Mouse (Mus musculus) heart, embryonic 16.5 days (tissue): ENCODE data around the gene Strn3. TPM values are rescaled to one million over a fixed set of nuclear protein-coding genes. Genes with fewer than 3 reads are reported as not detected.
"Not testable (repeated sequence)": the region's sequence is repeated elsewhere in the genome, so short reads cannot be mapped to it uniquely, and the experiment has no call there.

Experiments
- ATAC-seq: fragments of 200-750 bp; cut with Nextera tagmentation; replicated peaks from 2 replicates; pipeline ENCODE4 v1.8.0; 2017; ENCODE audit warnings: moderate number of reproducible peaks; ENCODE audit not compliant: insufficient read depth, low FRiP score; ENCODE audit errors: extremely low read depth
- H3K27ac ChIP-seq: fragments of 300-500 bp; sonication (generic); 2 replicates; pipeline ENCODE4 v1.5.1; 2014; ENCODE audit warnings: mild to moderate bottlenecking, low read length, control low read depth, moderate library complexity
- H3K27me3 ChIP-seq: fragments of 300-500 bp; sonication (generic); 2 replicates; pipeline ENCODE4 v1.6.1; 2014; ENCODE audit warnings: low read length, mixed read lengths; ENCODE audit not compliant: control insufficient read depth, insufficient read depth
- H3K36me3 ChIP-seq: fragments of 300-500 bp; sonication (generic); 2 replicates; pipeline ENCODE4 v1.6.1; 2014; ENCODE audit not compliant: control insufficient read depth, insufficient read depth
- H3K4me1 ChIP-seq: fragments of 300-500 bp; sonication (generic); 2 replicates; pipeline ENCODE4 v1.6.1; 2014; ENCODE audit warnings: low read length, mixed read lengths; ENCODE audit not compliant: control insufficient read depth, insufficient read depth
- H3K4me2 ChIP-seq: fragments of 300-500 bp; sonication (generic); 2 replicates; pipeline ENCODE4 v1.6.1; 2014; ENCODE audit warnings: low read depth, mild to moderate bottlenecking, control low read depth, low read length
- H3K4me3 ChIP-seq: fragments of 300-500 bp; sonication (generic); 2 replicates; pipeline ENCODE4 v1.5.1; 2014; ENCODE audit warnings: mild to moderate bottlenecking, control low read depth, low read length
- H3K9ac ChIP-seq: fragments of 300-500 bp; sonication (generic); 2 replicates; pipeline ENCODE4 v1.6.1; 2014; ENCODE audit warnings: low read length, control low read depth
- H3K9me3 ChIP-seq: fragments of 300-500 bp; sonication (generic); replicated peaks from 2 replicates; pipeline ENCODE4 v1.6.1; 2016; ENCODE audit warnings: low read length; ENCODE audit not compliant: control insufficient read depth
- WGBS: fragments of 180-500 bp; shearing (Covaris S2); extraction: QIAGEN DNeasy Blood & Tissue Kit; methylation state at CpG from one replicate; pipeline ENCODE4 v1.1.7; 2014; 5-methylcytosine and 5-hydroxymethylcytosine counted together
- polyA plus RNA-seq: library from polyadenylated mRNA; unstranded; fragments of >200 nt; fragmentation: Nextera tagmentation; extraction: Ambion mirVana; gene quantifications from 2 replicates; pipeline ENCODE4 v1.2.1, GENCODE M21; 2015

The Strn3 gene
- polyA plus RNA-seq, 1 experiment from 2014 or later: 37.2 TPM

DNA sequence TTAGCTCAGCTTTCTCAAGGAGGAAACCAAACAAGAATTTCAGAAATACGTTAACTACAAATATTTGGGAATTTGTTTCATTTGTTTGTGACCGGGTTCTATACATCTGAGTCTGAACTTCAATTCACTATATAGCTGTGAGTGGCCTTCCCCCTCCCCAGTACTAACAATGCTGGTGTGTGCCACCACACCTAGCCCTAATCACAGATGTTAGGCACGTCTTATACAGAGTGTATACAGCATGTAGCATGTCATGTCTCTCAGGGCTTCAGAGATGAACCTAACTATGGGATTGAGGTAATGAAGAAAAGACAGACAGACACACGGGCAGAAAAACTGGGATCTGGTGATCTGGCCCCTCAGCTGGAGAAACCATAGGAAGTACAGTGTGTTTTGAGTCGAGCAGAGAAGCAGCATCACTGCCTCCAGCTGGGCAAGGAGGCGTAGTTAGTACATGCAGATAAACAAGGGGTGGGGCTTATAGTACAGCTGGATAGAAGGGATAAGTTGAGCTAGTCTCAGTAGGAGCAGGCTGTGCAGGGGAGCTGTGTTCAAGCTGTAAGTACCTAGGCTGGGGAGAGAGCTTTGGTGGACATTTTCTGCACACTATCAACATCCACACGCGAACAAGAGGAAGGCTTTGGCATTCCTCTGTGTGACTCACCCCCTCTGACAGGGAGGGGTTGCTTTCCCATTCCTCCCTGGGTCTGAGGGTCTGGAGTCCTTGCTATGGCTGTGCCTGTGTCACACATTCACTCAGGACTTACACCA lies 8.1 kb upstream of the Strn3 start:
- H3K36me3 ChIP-seq: no peaks in the 10 kb centered on the region
- H3K4me1 ChIP-seq: peaks cover 11% of the 10 kb centered on the region
- H3K4me3 ChIP-seq: no peak overlapping the region
- 39% methylated on average over 8 of the region's 8 CpGs for WGBS
- H3K4me2 ChIP-seq: peak overlapping the region; percentile 21; the same call in 1 of the 2 replicates
- ATAC-seq: peak; percentile 43; the same call in 1 of the 2 replicates
- H3K27ac ChIP-seq: 0 out of 2 replicates have a peak overlapping the region, but pooled peaks have one; percentile 41
- no peak overlapping the region for H3K9ac ChIP-seq
- peaks cover 5% of the 10 kb centered on the region for H3K9me3 ChIP-seq
- H3K27me3 ChIP-seq: no peaks in the 10 kb centered on the region

DNA sequence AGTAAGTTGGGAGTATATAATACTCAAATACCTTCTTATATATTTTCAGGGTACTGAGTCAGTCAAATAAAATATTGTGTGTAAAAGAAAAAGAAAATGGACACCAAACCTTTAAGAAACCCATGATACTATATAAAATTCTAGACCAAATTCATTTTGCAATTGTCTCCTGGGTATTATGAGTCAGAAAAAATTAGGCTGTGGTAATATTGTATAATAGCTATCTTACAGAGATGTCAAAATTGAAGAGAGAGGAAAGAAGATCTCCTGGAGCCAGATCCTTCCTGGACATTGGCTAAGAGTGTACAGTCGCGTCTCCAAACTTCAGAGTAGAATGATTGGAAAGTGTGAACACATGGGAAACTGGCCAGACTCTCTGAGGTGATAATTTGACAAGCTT lies 4.5 kb upstream of the Strn3 start:
- Histone ChIP-seq H3K36me3 (no peaks in the 10 kb centered on the region), H3K4me1 (peaks cover 24% of the 10 kb centered on the region), H3K27ac (no peak overlapping the region), H3K27me3 (no peaks in the 10 kb centered on the region), H3K9ac (no peak overlapping the region), H3K4me2 (no peak overlapping the region), H3K9me3 (peaks cover 2% of the 10 kb centered on the region; the same call in 1 of the 2 replicates), H3K4me3 (no peak overlapping the region)
- no peak for ATAC-seq
- WGBS: 43% methylated on average over 2 of the region's 2 CpGs

DNA sequence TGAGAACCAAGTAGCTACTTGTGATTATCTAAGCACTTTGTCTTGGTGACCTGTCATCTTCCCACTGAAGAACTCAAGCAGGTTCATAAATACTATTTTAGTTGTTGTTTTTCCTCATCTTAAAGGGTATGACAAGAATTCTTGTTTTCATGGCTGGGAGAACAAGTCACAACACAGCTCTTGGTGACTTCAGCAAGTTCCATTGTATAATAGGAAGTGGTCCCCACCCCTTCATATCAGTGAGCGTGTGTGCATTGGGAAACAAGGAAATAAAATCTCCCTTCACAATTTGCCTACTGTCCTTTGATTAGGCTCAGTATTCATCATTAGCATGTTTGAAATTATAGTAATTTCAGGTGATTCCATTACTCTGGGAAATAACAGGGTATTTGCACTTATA lies 3.3 kb upstream of the Strn3 start:
- Histone ChIP-seq H3K4me3 (no peak overlapping the region), H3K4me2 (no peak overlapping the region), H3K9ac (no peak overlapping the region), H3K27me3 (no peaks in the 10 kb centered on the region), H3K9me3 (peaks cover 2% of the 10 kb centered on the region; the same call in 1 of the 2 replicates), H3K36me3 (no peaks in the 10 kb centered on the region), H3K27ac (peak overlapping the region; percentile 51; the same call in 1 of the 2 replicates), H3K4me1 (peaks cover 21% of the 10 kb centered on the region)
- ATAC-seq: no peak
- WGBS: 70% methylated on average over 1 of the region's 1 CpGs

DNA sequence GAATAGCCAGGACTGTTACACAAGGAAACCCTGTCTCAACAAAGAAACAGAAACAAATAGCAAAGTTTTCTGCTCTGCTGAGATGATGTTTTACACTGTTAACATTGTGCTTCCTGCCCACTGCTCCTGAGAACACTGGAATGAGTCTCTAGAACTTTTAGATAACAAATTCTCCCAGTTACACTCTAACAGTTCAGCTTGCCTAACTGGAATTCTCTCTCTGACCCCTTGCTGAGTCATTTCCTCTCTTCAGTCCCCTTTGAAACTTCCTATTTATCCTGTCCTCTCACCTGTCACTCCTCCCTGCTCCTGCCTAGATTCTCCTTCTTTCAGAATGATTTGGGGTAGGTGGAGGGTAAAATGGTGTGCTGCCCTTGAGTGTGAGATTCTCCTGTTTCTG lies 2.4 kb upstream of the Strn3 start:
- H3K4me3 ChIP-seq: no peak overlapping the region
- H3K4me1 ChIP-seq: peaks cover 21% of the 10 kb centered on the region
- H3K27ac ChIP-seq: peak overlapping the region; percentile 46
- peaks cover 1% of the 10 kb centered on the region; the same call in 1 of the 2 replicates for H3K9me3 ChIP-seq
- no peak overlapping the region for H3K4me2 ChIP-seq
- H3K27me3 ChIP-seq: no peaks in the 10 kb centered on the region
- H3K9ac ChIP-seq: no peak overlapping the region
- no peaks in the 10 kb centered on the region for H3K36me3 ChIP-seq
- no peak for ATAC-seq

DNA sequence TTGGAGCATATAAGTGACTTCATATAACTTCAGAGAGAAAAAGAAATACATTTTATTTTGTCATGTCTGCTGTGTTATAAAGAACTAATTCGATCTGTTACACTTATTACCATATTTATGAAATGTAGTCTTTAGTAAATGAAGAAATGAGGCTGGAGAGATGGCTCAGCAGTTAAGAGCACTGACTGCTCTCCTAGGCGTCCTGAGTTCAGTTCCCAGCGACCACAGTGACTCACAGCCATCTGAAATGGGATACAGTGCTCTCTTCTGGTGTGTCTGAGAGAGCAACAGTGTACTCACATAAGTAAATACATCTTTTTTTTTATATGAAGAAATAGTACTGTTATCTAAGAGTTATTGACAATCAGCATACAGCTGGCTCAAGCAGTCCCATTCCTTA lies 1.7 kb upstream of the Strn3 start:
- no peaks in the 10 kb centered on the region for H3K36me3 ChIP-seq
- H3K9ac ChIP-seq: no peak overlapping the region

DNA sequence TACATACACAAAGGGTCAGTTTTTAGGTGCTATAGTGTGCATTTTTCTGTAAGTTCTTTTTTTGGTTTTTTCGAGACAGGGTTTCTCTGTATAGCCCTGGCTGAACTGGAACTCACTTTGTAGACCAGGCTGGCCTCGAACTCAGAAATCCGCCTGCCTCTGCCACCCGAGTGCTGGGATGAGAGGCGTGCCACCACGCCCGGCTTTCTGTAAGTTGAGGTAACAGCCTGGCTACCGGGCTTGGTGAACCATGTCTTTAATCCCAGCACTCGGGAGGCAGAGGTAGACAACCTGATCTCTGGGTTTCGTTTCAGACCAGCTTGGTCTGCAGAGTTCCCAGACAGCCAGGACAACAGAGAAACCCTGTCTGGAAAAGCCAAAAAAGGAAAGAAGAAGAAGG lies 1.2 kb upstream of the Strn3 start:
- Histone ChIP-seq H3K4me3 (0 out of 2 replicates have a peak overlapping the region, but pooled peaks have one; percentile 12), H3K4me2 (peak overlapping the region; percentile 50), H3K27ac (peak overlapping the region; percentile 42; the same call in 1 of the 2 replicates), H3K4me1 (peaks cover 25% of the 10 kb centered on the region)
- not testable (repeated sequence) for H3K9ac ChIP-seq, H3K27me3 ChIP-seq, ATAC-seq, H3K36me3 ChIP-seq, H3K9me3 ChIP-seq
- 71% methylated on average over 10 of the region's 10 CpGs for WGBS

More for the DNA sequence above, 1.7 kb upstream of the Strn3 start:
- no peak overlapping the region for H3K4me3 ChIP-seq
- no peak for ATAC-seq
- no peaks in the 10 kb centered on the region for H3K27me3 ChIP-seq
- H3K4me1 ChIP-seq: peaks cover 25% of the 10 kb centered on the region
- 77% methylated on average over 3 of the region's 3 CpGs for WGBS
- no peak overlapping the region for H3K4me2 ChIP-seq
- no peaks in the 10 kb centered on the region for H3K9me3 ChIP-seq
- peak overlapping the region; percentile 35; the same call in 1 of the 2 replicates for H3K27ac ChIP-seq

DNA sequence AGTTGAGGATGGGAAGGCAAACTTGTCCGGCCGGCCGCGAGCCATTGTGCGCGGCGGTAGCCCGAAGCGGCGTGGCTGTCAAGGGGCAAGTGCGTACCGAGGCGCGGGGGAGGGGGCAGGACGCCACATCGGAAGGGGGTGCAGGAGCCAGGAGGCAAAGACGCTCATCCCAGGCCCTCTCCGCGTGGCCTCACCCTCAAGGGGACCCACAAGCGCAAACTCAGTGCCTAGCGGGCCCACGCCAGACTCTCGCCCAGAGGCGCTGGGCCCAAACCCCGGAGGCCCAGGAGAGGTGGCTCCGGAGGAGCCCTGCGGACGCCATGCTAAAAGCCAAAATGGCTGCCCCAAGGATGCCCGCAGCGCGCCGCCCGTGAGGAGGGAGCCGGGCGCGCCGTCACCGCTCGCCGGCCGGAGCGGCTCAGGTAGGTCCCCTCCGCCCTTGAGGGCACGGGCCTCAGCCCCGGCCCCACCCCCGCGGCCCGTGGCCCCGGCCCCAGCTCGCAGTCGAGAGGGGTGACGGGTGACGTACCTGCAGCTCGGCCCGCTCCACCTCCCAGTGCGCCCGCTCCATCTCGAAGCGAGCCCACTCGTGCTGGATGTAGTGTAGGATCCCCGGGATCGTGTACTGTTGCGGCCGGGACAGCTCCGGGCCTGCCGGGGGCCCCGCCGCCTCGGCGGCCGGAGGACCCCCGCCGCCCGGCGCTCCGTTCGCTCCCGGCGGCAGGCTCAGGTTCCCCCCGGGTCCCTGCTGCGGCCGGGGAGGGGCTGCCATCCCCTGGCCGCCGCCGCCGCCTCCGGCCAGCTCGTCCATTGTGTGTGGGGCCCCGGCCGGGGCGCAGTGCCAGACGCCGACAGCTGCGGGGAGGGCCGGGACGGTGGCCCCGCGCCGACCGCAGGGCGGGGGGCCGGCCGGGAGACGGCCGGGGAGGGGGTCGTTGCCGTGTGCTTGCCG lies 528 bp downstream of the Strn3 start, which contains the start of gene Ap4s1:
Ap4s1 (plus strand) TSS at position 141 of the 952 bp plus-strand sequence.
- peak within 1 kb of the TSS; percentile 100 for H3K27ac ChIP-seq
- peak within 1 kb of the TSS; percentile 70 for H3K4me2 ChIP-seq
- peaks cover 29% of the 10 kb centered on the region for H3K4me1 ChIP-seq
- peak within 1 kb of the TSS; percentile 100 for H3K9ac ChIP-seq
- H3K36me3 ChIP-seq: no peaks in the 10 kb centered on the region
- peak; percentile 58 for ATAC-seq
- no peaks in the 10 kb centered on the region for H3K9me3 ChIP-seq
- H3K4me3 ChIP-seq: peak within 1 kb of the TSS; percentile 98
- under 1% methylated on average over 96 of the region's 108 CpGs for WGBS
- H3K27me3 ChIP-seq: no peaks in the 10 kb centered on the region

DNA sequence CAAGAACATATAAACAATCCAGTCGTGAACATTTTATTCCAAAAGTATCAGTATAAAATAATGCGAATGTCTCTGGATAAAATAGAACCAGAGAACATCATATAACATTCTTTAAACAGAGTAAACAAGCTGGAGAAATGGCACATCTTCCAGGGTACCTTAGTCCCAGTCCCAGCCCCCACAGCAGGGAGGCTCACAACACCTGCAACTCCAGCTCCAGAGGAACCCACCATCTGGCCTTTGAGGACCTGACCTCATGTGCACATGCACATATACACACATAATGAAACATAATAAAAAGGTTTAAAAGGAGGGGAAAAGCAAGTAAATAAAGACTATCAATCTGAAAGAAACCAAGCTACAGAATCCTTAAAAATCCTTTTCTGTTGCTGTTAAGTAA lies 3.2 kb downstream of the Strn3 start:
- ATAC-seq: no peak
- WGBS: 86% methylated on average over 2 of the region's 2 CpGs
- Histone ChIP-seq H3K4me2 (no peak overlapping the region), H3K27ac (no peak overlapping the region), H3K27me3 (no peaks in the 10 kb centered on the region), H3K9me3 (no peaks in the 10 kb centered on the region), H3K4me1 (peaks cover 18% of the 10 kb centered on the region), H3K9ac (no peak overlapping the region), H3K36me3 (no peaks in the 10 kb centered on the region), H3K4me3 (no peak overlapping the region)
